Mouse (Mus musculus): Measurements from ENCODE around the gene Fanci.

DNA sequence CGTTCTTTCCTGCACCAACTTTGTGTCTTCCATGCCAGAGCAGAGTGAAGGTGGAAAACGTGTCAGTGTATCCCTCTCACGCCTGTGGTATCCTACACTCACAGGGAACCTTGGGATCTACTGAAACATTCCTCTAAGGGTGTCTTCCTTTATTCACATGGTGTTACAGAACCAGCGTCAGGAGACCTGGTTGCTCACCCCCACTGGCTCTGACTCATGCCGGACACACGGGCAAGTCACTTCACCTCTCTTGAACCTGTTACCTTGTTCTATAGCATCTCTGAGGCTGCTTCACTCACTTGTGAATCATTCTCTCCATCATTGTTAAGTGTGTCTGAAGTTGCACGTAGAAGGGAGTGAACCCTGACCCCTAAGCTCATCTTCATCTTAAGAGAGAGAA, 28.9 kb upstream of the Fanci start:
- no peak for TF ChIP-seq HCFC1 (IDR thresholded peaks at IDR 0.05; ENCODE audit: borderline replicate concordance, insufficient read depth, low read length)
- TF ChIP-seq ZNF384 (IDR thresholded peaks at IDR 0.05; ENCODE audit: low read depth, low read length): no peak
- TF ChIP-seq MAFK (IDR thresholded peaks at IDR 0.05; ENCODE audit: insufficient read depth, low read depth, low read length): no peak
- TF ChIP-seq CHD2 (IDR thresholded peaks at IDR 0.05; ENCODE audit: low read depth, low read length): no peak
- no peak for TF ChIP-seq ZC3H11A (IDR thresholded peaks at IDR 0.05; ENCODE audit: borderline replicate concordance, low read depth, low read length)

Measured in ES-E14 (cell line).